Mouse (Mus musculus) splenic B cell, adult 2 months (primary cell): ENCODE measurements around the gene Zfp983.
"Not testable (repeated sequence)": the region's sequence is repeated elsewhere in the genome, so short reads cannot be mapped to it uniquely, and the experiment has no call there.

Experiments
- DNase-seq: peaks from one replicate; pipeline ENCODE4 v3.0.0-alpha.2; 2011; ENCODE audit warnings: low read depth, low spot score
- H3K27me3 ChIP-seq: 2 replicates; pipeline ENCODE4 v1.6.1; 2012; ENCODE audit warnings: mild to moderate bottlenecking, low read length, moderate library complexity, mixed read lengths; ENCODE audit not compliant: control insufficient read depth, poor library complexity, insufficient read depth, severe bottlenecking
- H3K36me3 ChIP-seq: 2 replicates; pipeline ENCODE4 v1.6.1; 2012; ENCODE audit warnings: mild to moderate bottlenecking, low read length, moderate library complexity, mixed read lengths; ENCODE audit not compliant: control insufficient read depth, poor library complexity, insufficient read depth, severe bottlenecking

Zfp983 gene

GRCm38 (mm10) chr17:21650364-21650907, at the start of gene Zfp983:
Gene Zfp983, plus strand, starts transcription at chr17:21650624.
- DNase-seq, result peak; percentile 95
- H3K27me3 ChIP-seq, H3K36me3 ChIP-seq: not testable (repeated sequence)

GRCm38 (mm10) chr17:21616356-21616755, 34.1 kb upstream of the Zfp983 start:
- H3K36me3 ChIP-seq, result no peaks in the 10 kb centered on the region
- H3K27me3 ChIP-seq, result no peaks in the 10 kb centered on the region
- DNase-seq, result no peak

GRCm38 (mm10) chr17:21617352-21617751, 33.1 kb upstream of the Zfp983 start:
- Histone ChIP-seq H3K36me3 (no peaks in the 10 kb centered on the region), H3K27me3 (no peaks in the 10 kb centered on the region)
- no peak for DNase-seq

GRCm38 (mm10) chr17:21623647-21624046, 26.8 kb upstream of the Zfp983 start:
- DNase-seq, result no peak
- Histone ChIP-seq H3K27me3 (no peaks in the 10 kb centered on the region), H3K36me3 (no peaks in the 10 kb centered on the region)

- not testable (repeated sequence) for H3K27me3 ChIP-seq, DNase-seq, H3K36me3 ChIP-seq
These were observed 14.7 kb upstream of the Zfp983 start for GRCm38 (mm10) chr17:21635758-21636157.

- Histone ChIP-seq H3K36me3 (no peaks in the 10 kb centered on the region), H3K27me3 (no peaks in the 10 kb centered on the region)
- DNase-seq, result no peak
These were observed 1.6 kb upstream of the Zfp983 start for GRCm38 (mm10) chr17:21648791-21649190.

- DNase-seq, result peak; percentile 70
- H3K36me3 ChIP-seq, result no peaks in the 10 kb centered on the region
- no peaks in the 10 kb centered on the region for H3K27me3 ChIP-seq
These were observed 488 bp upstream of the Zfp983 start for GRCm38 (mm10) chr17:21649936-21650335.

- H3K27me3 ChIP-seq, H3K36me3 ChIP-seq: not testable (repeated sequence)
- peak; percentile 0 for DNase-seq
These were observed 28.4 kb downstream of the Zfp983 start for GRCm38 (mm10) chr17:21678826-21679225.

- no peaks in the 10 kb centered on the region for H3K27me3 ChIP-seq
- no peaks in the 10 kb centered on the region for H3K36me3 ChIP-seq
- DNase-seq, result peak; percentile 96
These were observed 29.0 kb downstream of the Zfp983 start for GRCm38 (mm10) chr17:21679273-21680018.

GRCm38 (mm10) chr17:21680019-21680376, 29.6 kb downstream of the Zfp983 start:
- H3K36me3 ChIP-seq, DNase-seq, H3K27me3 ChIP-seq: not testable (repeated sequence)

GRCm38 (mm10) chr17:21691560-21691959, 41.1 kb downstream of the Zfp983 start, which contains the start of gene Gm10226:
Gene Gm10226, plus strand, starts transcription at chr17:21691860.
- H3K36me3 ChIP-seq, result peaks cover 2% of the 10 kb centered on the region; the same call in 1 of the 2 replicates
- no peaks in the 10 kb centered on the region for H3K27me3 ChIP-seq
- no peak for DNase-seq

GRCm38 (mm10) chr17:21693342-21693741, 42.9 kb downstream of the Zfp983 start:
- H3K36me3 ChIP-seq, result peaks cover 2% of the 10 kb centered on the region; the same call in 1 of the 2 replicates
- no peak for DNase-seq
- H3K27me3 ChIP-seq, result no peaks in the 10 kb centered on the region

GRCm38 (mm10) chr17:21696073-21696472, 45.6 kb downstream of the Zfp983 start:
- DNase-seq, result no peak
- Histone ChIP-seq H3K36me3 (no peaks in the 10 kb centered on the region), H3K27me3 (no peaks in the 10 kb centered on the region)

- DNase-seq, result no peak
- Histone ChIP-seq H3K36me3 (no peaks in the 10 kb centered on the region), H3K27me3 (no peaks in the 10 kb centered on the region)
These were observed 52.1 kb downstream of the Zfp983 start for GRCm38 (mm10) chr17:21702281-21703240.

- no peak for DNase-seq
- Histone ChIP-seq H3K36me3 (no peaks in the 10 kb centered on the region), H3K27me3 (no peaks in the 10 kb centered on the region)
These were observed 53.0 kb downstream of the Zfp983 start for GRCm38 (mm10) chr17:21703414-21703813.
